Mouse (Mus musculus): ENCODE measurements around the gene Gm20604. TPM values are rescaled to one million over a fixed set of nuclear protein-coding genes. Genes with fewer than 3 reads are reported as not detected.

Gene Gm20604
- polyA plus RNA-seq, 1 experiment from 2014 or later, result 18.1 TPM

DNA sequence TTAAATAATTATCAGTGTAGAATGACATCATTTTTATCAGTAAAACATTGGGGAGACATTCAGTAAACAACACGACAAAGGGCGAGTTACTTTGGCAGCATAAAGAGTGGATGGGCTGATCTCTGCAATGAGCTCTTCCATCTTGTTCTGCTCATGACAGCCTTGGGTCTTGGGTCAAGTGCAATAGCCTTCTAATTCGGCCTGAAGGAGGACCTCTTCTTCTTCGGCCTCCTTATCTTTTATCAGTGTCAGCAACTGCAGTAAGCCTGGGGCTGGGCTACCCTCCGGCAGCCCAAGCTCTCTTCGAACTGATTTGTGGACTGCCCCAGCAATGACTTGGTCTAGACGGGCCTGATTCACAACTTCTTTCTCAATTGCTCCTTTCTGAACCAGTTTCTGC lies 16.4 kb downstream of the Gm20604 start:
- Histone ChIP-seq H3K9me3 (no peaks in the 10 kb centered on the region), H3K4me1 (peaks cover 30% of the 10 kb centered on the region), H3K36me3 (peaks cover 9% of the 10 kb centered on the region; the same call in 1 of the 2 replicates), H3K4me3 (peak overlapping the region; percentile 71; the same call in 1 of the 2 replicates), H3K4me2 (no peak overlapping the region), H3K9ac (0 out of 2 replicates have a peak overlapping the region, but pooled peaks have one; percentile 14), H3K27me3 (replicated peaks) (no peaks in the 10 kb centered on the region), H3K27ac (replicated peaks) (no peak overlapping the region)
- 56% methylated on average over 7 of the region's 7 CpGs for WGBS
- no peak for ATAC-seq (ENCODE audit: extremely low read depth, insufficient number of reproducible peaks, low FRiP score, low TSS enrichment)

DNA sequence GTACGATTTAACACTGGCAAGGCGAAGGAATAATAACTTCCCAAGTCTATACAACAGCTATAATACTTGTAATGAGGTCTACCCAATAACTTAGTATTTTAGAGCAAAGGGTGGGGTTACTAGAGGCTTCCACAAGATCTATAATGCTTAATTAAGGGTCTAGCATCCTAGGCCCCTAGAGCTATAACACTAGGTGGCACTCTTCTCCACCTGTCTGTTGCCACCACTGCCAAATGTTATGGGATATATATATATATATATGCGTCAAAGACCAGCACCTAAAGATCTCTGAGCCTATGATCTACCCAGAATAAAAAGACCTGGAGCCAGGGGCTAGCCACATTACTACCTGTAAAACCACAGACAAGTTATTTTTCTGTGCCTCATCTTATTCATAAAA lies 18.2 kb downstream of the Gm20604 start:
- Histone ChIP-seq H3K9me3 (no peaks in the 10 kb centered on the region), H3K27me3 (replicated peaks) (no peaks in the 10 kb centered on the region), H3K4me1 (peaks cover 27% of the 10 kb centered on the region), H3K4me2 (no peak overlapping the region), H3K36me3 (peaks cover 4% of the 10 kb centered on the region; the same call in 1 of the 2 replicates), H3K9ac (no peak overlapping the region), H3K27ac (replicated peaks) (no peak overlapping the region), H3K4me3 (no peak overlapping the region)
- ATAC-seq (ENCODE audit: extremely low read depth, insufficient number of reproducible peaks, low FRiP score, low TSS enrichment), result no peak
- WGBS, result 61% methylated on average over 3 of the region's 3 CpGs

DNA sequence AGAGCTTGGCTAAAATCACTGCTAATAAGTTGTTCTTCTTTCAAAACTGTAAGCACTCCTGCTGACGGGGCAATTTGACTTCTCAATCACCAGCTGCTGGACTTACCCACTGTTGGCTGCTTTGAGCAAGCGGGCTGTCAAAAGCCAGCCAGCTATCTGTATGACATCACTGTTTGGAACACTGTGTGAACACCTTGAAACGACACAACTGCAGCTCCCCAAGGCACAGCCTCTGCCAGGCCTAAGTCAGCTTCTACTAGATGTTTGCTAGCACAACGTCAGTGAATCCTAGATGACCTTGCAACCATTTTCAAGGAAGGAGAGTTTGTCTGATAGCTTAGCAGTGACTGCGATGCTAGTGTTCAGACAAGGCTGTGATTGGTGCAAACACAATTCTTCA lies 19.4 kb downstream of the Gm20604 start:
- Histone ChIP-seq H3K4me3 (no peak overlapping the region), H3K36me3 (peaks cover 4% of the 10 kb centered on the region; the same call in 1 of the 2 replicates), H3K4me1 (peaks cover 18% of the 10 kb centered on the region), H3K4me2 (no peak overlapping the region), H3K9me3 (no peaks in the 10 kb centered on the region), H3K27ac (replicated peaks) (no peak overlapping the region), H3K9ac (0 out of 2 replicates have a peak overlapping the region, but pooled peaks have one; percentile 28), H3K27me3 (replicated peaks) (no peaks in the 10 kb centered on the region)
- WGBS, result 49% methylated on average over 5 of the region's 5 CpGs
- ATAC-seq (ENCODE audit: extremely low read depth, insufficient number of reproducible peaks, low FRiP score, low TSS enrichment), result no peak

DNA sequence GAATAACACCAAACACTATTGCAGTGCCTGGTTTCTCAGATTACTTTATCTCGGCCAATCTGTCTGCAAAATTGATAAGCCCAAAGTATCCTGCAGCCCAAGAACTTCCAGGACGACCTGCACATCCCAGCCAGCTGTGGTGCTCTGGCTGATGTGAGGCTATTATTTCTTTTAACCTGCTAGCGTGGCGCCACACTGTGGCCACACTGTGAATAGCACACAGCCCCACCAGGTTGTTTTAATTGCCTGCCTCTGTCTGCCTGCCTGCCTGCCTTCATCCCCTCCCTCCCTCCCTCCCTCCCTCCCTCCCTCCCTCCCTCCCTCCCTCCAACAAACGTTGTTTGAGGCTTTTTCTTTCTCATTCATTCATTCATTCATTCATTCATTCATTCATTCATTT lies 25.1 kb downstream of the Gm20604 start:
- Histone ChIP-seq H3K36me3 (no peaks in the 10 kb centered on the region), H3K9ac (no peak overlapping the region), H3K9me3 (no peaks in the 10 kb centered on the region), H3K4me1 (peaks cover 19% of the 10 kb centered on the region), H3K4me3 (no peak overlapping the region), H3K27me3 (replicated peaks) (no peaks in the 10 kb centered on the region), H3K4me2 (no peak overlapping the region), H3K27ac (replicated peaks) (no peak overlapping the region)
- no peak for ATAC-seq (ENCODE audit: extremely low read depth, insufficient number of reproducible peaks, low FRiP score, low TSS enrichment)
- 2% methylated on average over 5 of the region's 5 CpGs for WGBS

DNA sequence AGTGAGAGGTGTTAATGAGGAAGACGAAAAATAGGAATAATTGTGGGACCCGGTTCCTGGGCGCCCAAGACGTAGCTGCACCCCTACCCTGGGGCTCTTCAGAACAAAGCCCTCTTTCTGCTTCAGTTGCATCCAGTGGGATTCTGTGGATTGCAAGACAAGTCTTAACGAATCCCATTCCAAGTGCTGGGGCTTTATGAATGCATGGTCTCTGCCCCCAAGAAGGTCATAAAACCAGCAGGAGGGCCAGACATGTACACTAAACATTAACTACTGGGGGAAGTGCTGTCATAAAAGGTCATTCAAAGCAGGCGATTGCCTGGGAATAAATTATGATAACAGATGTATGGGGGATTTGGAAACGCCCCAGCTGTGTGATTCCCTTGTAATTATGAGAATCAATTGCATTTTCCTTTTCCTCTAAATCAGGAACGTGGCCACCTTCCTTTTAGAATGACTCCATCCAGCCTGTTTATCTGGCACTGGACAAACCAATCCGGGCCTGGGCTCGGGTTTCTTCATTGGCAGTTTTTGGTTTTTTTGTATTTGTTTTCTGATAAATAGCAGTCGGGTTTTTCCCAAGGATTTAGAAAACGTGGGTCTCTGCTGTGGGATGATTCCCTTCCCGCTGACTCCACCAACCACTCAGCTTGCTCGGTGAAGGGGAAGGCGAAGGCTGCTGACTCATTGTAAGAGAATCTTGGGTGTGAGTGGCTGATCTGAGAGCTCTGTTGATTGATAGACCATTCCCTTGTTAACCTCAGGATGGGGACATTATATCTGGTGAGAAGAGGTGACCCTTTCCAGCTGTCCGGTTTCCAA lies 27.5 kb downstream of the Gm20604 start:
- 37% methylated on average over 16 of the region's 16 CpGs for WGBS
- H3K4me1 ChIP-seq, result peaks cover 19% of the 10 kb centered on the region
- H3K9ac ChIP-seq, result 0 out of 2 replicates have a peak overlapping the region, but pooled peaks have one; percentile 2
- no peak for ATAC-seq (ENCODE audit: extremely low read depth, insufficient number of reproducible peaks, low FRiP score, low TSS enrichment)
- H3K36me3 ChIP-seq, result no peaks in the 10 kb centered on the region
- H3K9me3 ChIP-seq, result no peaks in the 10 kb centered on the region
- 0 out of 2 replicates have a peak overlapping the region, but pooled peaks have one; percentile 24 for H3K27ac ChIP-seq (replicated peaks)
- peak overlapping the region; percentile 33; the same call in 1 of the 2 replicates for H3K4me3 ChIP-seq
- H3K4me2 ChIP-seq, result peak overlapping the region; percentile 61
- H3K27me3 ChIP-seq (replicated peaks), result no peaks in the 10 kb centered on the region

DNA sequence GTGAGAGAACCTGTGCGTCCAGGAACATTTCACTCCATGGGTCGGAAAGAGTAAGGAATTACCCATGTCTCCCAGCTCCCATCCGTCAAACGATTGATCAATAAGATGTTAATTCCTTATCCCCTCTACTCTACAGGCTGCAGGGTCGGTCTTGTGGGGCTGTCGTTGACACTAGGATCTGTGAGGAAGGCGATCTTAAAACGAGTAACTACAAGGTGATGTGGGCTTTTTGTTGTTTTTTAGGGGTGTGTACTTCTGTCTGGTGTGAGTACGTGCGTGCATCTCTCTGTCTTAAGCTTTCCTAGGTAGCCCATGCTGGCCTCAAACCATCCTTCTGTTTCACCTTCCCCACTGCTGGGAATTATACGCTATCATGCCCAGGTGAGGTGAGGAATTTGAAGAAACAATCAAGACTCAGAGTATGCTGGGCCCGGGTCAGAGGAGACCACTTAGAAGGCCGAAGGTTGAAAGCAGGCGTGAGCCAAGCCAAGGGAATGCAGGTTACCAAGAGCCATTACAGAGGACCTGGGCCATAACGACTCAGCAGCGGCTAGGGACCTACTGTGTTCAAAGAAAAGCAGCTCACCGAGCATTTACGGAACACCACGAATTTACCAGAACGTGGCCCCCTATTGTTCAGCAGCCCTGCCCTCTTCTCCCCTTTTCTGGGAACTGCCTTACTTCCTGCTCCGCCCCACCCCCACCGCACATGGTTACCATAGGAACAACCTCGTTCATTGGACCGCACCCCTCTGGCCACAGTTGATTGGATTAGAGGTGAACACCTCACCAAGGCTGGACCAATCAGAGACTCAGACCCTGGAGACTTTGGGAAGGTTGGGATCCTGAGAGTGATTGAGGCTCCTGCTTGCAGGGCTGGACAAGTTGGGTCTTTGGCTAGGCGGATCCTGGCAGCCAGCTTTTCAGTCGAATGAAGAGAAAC lies 28.3 kb downstream of the Gm20604 start:
- Histone ChIP-seq H3K9me3 (no peaks in the 10 kb centered on the region), H3K27ac (replicated peaks) (0 out of 2 replicates have a peak overlapping the region, but pooled peaks have one; percentile 24), H3K9ac (peak overlapping the region; percentile 21; the same call in 1 of the 2 replicates), H3K4me3 (peak overlapping the region; percentile 33), H3K4me1 (peaks cover 22% of the 10 kb centered on the region), H3K36me3 (no peaks in the 10 kb centered on the region), H3K4me2 (peak overlapping the region; percentile 61), H3K27me3 (replicated peaks) (no peaks in the 10 kb centered on the region)
- ATAC-seq (ENCODE audit: extremely low read depth, insufficient number of reproducible peaks, low FRiP score, low TSS enrichment), result peak; percentile 71; the same call in 1 of the 2 replicates
- 39% methylated on average over 26 of the region's 26 CpGs for WGBS

DNA sequence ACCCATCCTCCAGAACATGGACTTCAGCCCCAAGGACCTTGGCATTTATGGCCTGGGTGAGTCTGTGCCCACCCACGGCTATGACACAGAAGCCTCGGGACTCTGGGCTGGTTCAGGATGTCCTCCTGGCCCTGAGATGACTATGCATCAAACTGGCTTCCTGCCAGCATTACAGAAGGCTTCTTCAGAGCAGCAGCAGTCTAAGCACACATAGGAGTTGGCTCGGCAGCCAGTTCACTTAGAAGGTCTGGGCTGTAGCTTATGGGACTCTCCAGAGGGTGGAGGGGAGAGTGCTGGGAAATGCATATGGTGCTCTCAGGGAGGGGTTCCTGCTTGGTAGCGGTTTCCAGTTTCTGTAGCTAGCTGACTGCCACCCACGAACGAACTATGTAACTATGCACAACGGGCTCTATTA lies 32.7 kb downstream of the Gm20604 start:
- Histone ChIP-seq H3K4me2 (no peak overlapping the region), H3K4me1 (peaks cover 20% of the 10 kb centered on the region), H3K27ac (replicated peaks) (no peak overlapping the region), H3K4me3 (no peak overlapping the region), H3K9me3 (no peaks in the 10 kb centered on the region), H3K27me3 (replicated peaks) (no peaks in the 10 kb centered on the region), H3K9ac (no peak overlapping the region), H3K36me3 (no peaks in the 10 kb centered on the region)
- no peak for ATAC-seq (ENCODE audit: extremely low read depth, insufficient number of reproducible peaks, low FRiP score, low TSS enrichment)
- 64% methylated on average over 7 of the region's 7 CpGs for WGBS

DNA sequence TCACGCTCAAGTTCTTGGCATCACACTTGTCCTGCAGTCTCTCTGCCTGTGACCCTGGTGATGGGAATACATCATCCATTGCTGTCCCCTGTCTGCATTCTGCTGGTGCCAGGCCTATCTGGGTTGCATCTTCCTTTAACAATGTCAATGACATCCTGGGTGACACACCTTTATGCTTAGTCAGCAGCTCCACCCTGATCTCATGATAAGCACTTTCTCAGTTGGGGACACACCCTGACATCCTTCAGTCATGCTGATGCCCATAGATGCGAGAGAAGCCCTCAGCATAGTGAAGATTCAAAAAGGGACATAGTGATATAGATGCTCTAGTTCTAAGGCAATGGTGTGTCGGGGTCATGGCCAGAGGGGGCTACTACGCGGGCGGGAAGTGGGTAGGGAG lies 33.3 kb downstream of the Gm20604 start:
- ATAC-seq (ENCODE audit: extremely low read depth, insufficient number of reproducible peaks, low FRiP score, low TSS enrichment), result no peak
- H3K4me1 ChIP-seq, result peaks cover 14% of the 10 kb centered on the region
- H3K27me3 ChIP-seq (replicated peaks), result no peaks in the 10 kb centered on the region
- H3K9me3 ChIP-seq, result no peaks in the 10 kb centered on the region
- H3K9ac ChIP-seq, result no peak overlapping the region
- no peak overlapping the region for H3K27ac ChIP-seq (replicated peaks)
- H3K36me3 ChIP-seq, result no peaks in the 10 kb centered on the region
- H3K4me3 ChIP-seq, result no peak overlapping the region
- H3K4me2 ChIP-seq, result no peak overlapping the region
- WGBS, result 85% methylated on average over 6 of the region's 6 CpGs

DNA sequence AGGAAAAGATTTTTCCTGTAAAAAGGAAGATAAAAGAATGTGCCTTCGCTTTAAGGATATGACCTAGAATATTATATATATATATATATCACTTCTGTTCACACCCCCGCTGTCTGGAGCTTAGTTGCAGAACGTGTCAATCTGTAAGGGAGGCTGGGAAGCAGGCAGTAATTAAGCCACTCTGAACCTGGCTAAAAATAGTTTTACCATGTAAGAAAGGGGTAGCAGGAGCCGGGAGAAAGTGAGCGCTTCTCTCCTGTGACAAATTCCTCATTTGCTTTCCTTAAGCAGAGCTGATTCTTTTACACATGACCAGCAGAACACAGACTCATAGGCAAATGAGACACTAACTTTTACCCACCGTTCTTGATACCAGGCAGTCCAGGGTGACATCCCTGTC lies 34.6 kb downstream of the Gm20604 start:
- Histone ChIP-seq H3K4me3 (no peak overlapping the region), H3K27ac (replicated peaks) (peak overlapping the region; percentile 32; the same call in 1 of the 2 replicates), H3K27me3 (replicated peaks) (no peaks in the 10 kb centered on the region), H3K4me1 (peaks cover 12% of the 10 kb centered on the region; the same call in 1 of the 2 replicates), H3K9me3 (no peaks in the 10 kb centered on the region), H3K4me2 (no peak overlapping the region), H3K9ac (no peak overlapping the region; the same call in 1 of the 2 replicates), H3K36me3 (no peaks in the 10 kb centered on the region)
- ATAC-seq (ENCODE audit: extremely low read depth, insufficient number of reproducible peaks, low FRiP score, low TSS enrichment), result no peak
- WGBS, result 46% methylated on average over 6 of the region's 6 CpGs

DNA sequence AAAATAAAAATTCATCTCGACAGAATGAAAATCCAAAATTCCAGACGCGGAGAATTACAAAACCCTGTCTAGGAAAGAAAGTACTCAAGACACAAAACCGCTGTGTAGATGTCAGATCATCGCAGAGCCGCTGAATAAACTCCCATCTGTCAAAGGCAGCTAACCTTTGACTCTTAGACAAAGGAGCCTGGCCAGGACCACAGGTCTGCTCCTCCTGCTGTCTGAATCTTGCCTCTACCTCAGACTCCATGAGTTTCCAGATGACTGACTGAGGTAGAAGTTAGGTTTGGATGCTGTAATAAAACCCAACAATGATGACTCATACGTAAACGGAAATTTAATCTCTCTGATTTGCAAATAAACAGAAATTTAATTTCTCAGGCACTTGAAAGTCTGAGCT lies 35.5 kb downstream of the Gm20604 start:
- WGBS, result 78% methylated on average over 8 of the region's 8 CpGs
- ATAC-seq (ENCODE audit: extremely low read depth, insufficient number of reproducible peaks, low FRiP score, low TSS enrichment), result no peak
- Histone ChIP-seq H3K9me3 (no peaks in the 10 kb centered on the region), H3K36me3 (no peaks in the 10 kb centered on the region), H3K4me1 (peaks cover 12% of the 10 kb centered on the region; the same call in 1 of the 2 replicates), H3K4me2 (no peak overlapping the region), H3K27me3 (replicated peaks) (no peaks in the 10 kb centered on the region), H3K9ac (no peak overlapping the region), H3K27ac (replicated peaks) (no peak overlapping the region), H3K4me3 (no peak overlapping the region)

DNA sequence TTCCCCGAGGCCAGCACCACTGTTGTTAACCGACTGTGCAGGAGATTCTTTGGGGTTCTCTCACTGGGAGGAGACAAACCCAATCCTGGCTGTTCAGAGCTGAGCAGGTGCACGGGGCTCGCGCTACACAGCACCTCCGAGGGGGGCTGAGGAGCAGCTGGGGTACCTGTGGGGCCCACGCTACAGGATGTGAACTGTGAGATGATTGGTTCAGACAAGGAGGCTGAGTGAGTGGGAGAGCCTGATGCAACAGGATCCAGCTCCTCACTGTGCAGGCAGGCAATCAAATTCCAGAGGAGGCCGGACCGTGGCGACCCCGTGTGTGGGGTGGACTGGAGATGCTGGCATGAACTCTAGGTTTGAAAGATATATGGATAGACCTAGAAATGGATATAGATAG lies 36.0 kb downstream of the Gm20604 start:
- H3K9ac ChIP-seq, result no peak overlapping the region
- no peak overlapping the region for H3K4me2 ChIP-seq
- no peak for ATAC-seq (ENCODE audit: extremely low read depth, insufficient number of reproducible peaks, low FRiP score, low TSS enrichment)
- peaks cover 14% of the 10 kb centered on the region; the same call in 1 of the 2 replicates for H3K4me1 ChIP-seq
- H3K9me3 ChIP-seq, result no peaks in the 10 kb centered on the region
- no peaks in the 10 kb centered on the region for H3K36me3 ChIP-seq
- 55% methylated on average over 11 of the region's 11 CpGs for WGBS
- H3K4me3 ChIP-seq, result no peak overlapping the region
- no peaks in the 10 kb centered on the region for H3K27me3 ChIP-seq (replicated peaks)
- H3K27ac ChIP-seq (replicated peaks), result no peak overlapping the region

Data from heart, embryonic 13.5 days (tissue).